Mouse (Mus musculus): ENCODE measurements at regions not wholly inside any gene's neighbourhood (a gene's known extent, or its start where the extent isn't known, plus 50 kb on each side); places are given as distances from the start of the nearest gene placed in this dataset.

DNA sequence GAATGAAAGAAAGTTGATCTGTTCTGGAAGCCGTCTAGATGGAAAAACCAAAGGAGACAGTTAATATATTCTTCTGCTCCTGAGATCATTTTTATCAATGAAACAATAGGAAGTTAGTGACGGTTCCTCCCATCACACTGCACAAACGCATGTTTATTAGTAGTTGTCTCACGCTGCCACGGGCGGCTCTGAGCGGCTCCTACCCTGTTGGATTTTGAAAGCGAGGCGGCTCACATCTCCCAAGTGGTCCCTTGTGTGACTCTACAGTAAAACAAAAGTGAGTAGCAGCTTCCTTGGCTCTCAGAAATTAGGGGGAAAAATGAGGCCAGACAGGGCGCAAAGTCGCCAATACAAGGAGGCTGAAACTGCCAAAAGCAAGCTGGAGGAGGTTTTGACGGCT is 106.8 kb upstream of the A230072I06Rik start:
- TF ChIP-seq MAX (IDR thresholded peaks at IDR 0.05), result no peak
- TF ChIP-seq CTCF (IDR thresholded peaks at IDR 0.05; ENCODE audit: control insufficient read depth, insufficient read depth, insufficient read length), result no peak
- no peak for TF ChIP-seq FOSL1 (IDR thresholded peaks at IDR 0.05; ENCODE audit: insufficient read depth, low read length, poor library complexity, severe bottlenecking)
- TF ChIP-seq USF1 (IDR thresholded peaks at IDR 0.05; ENCODE audit: low read depth), result no peak
- no peak for TF ChIP-seq MYOD1 (IDR thresholded peaks at IDR 0.05; ENCODE audit: control insufficient read depth, insufficient read length, low read depth)
